Comparison of ENCODE assay signal across 8 mouse cellular contexts in the genomic region with DNA sequence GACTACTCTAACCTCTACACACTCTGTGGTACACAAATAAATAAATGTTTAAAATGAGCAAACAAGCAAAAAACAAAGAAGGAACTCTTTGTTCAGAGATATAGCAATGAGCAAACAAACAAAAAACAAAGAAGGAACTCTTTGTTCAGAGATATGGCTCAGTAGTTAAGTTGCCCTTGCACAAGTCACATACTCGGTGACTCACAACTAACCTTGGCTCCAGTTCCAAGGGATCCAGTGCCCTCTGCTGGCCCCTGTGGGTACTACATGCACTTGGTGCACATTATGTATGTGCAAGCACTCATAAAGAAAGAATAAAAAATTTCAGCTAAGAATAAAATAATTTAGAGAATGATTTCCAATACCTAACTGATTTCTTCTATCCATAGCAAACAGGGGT. TPM values are rescaled to one million over a fixed set of nuclear protein-coding genes. Genes with fewer than 3 reads are reported as not detected.
DNase-seq lines count a peak whose midpoint lies in the region; ATAC-seq and TF ChIP-seq lines count a peak whose summit lies in the region.
"Had no signal": no experiment of that assay in that cellular context is flagged by ENCODE, and none has a peak within 500 bp of the region (broad histone marks: within the 10 kb centered on the region; RNA-seq: fewer than 3 reads in every experiment).

No protein-coding gene starts in this region.

- peak; percentile 46; the same call in 1 of the 2 replicates for TF ChIP-seq CTCF in G1E (IDR thresholded peaks at IDR 0.05; ENCODE audit: low read depth, low read length)

- no peak overlapping the region for H3K4me3 ChIP-seq in G1E (ENCODE audit: low read depth, low read length)
- H3K4me3 ChIP-seq: liver, embryonic 15.5 days had no signal

- H3K36me3 ChIP-seq in G1E (replicated peaks), result no peaks in the 10 kb centered on the region
- H3K36me3 ChIP-seq: liver, embryonic 15.5 days had no signal

- 0 out of 2 replicates have a peak, but pooled peaks have one; percentile 15 for ATAC-seq in G1E (ENCODE audit: extremely low read depth, insufficient number of reproducible peaks, low FRiP score, poor library complexity, severe bottlenecking)

- H3K4me1 ChIP-seq in G1E (ENCODE audit: insufficient read depth, low read depth, low read length), result no peaks in the 10 kb centered on the region
- H3K4me1 ChIP-seq: liver, embryonic 15.5 days had no signal

- H3K9me3 ChIP-seq in G1E (replicated peaks), result no peaks in the 10 kb centered on the region
- H3K9me3 ChIP-seq: liver, embryonic 15.5 days had no signal

- peaks cover 4% of the 10 kb centered on the region; the same call in 1 of the 2 replicates for H3K27me3 ChIP-seq in G1E (ENCODE audit: insufficient read depth, low read length)
- H3K27me3 ChIP-seq: liver, embryonic 15.5 days had no signal

- peak; percentile 69 for DNase-seq in CD4-positive helper T cell, adult 2 months (ENCODE audit: low read depth, low spot score)
- DNase-seq in G1E (ENCODE audit: low spot score), result no peak
- peak; percentile 77 to 82 for DNase-seq in cerebellum, postnatal 10 days
- peak; percentile 52 for DNase-seq in gonadal fat pad, adult 2 months (ENCODE audit: low read depth)
- peak; percentile 14 to 40 for DNase-seq in layer of hippocampus, adult 8-10 months (ENCODE audit: low spot score in 2 of 2)
- DNase-seq in lung, postnatal 36 days, result peak; percentile 93
- peak; percentile 40 to 52 for DNase-seq in spleen, postnatal 36 days (ENCODE audit: low spot score in 2 of 2)

RNA-seq across cellular contexts. Expression of gene Tmprss2, which starts 17.9 kb away (rescaled TPM):
- total RNA-seq in G1E (2014; fragmentation: Nextera tagmentation) (not detected in 2 replicates), G1E (2017) (0.06 and 0.11 TPM in 2 replicates)
- not detected in 2 replicates for polyA plus RNA-seq in G1E (2012)
- 9.4 and 10.1 TPM in 2 replicates for polyA plus RNA-seq in gonadal fat pad, adult 2 months (2012; rRNA removed)
- not detected for total RNA-seq in layer of hippocampus, adult 8-10 months (2022)
